Mouse (Mus musculus) liver, adult 2 months (tissue): ENCODE results near the gene Metap1.

ENCODE experiments used
- CTCF ChIP-seq: fragments of 200-500 bp; IDR thresholded peaks from 2 replicates; pipeline ENCODE4 v1.5.1; 2011; ENCODE audit warnings: low read depth, low read length, control low read depth
- POLR2A ChIP-seq: fragments of 200-500 bp; IDR thresholded peaks from 2 replicates; pipeline ENCODE4 v1.6.1; 2011; ENCODE audit warnings: low read length, control low read depth; ENCODE audit not compliant: insufficient read depth; ENCODE audit errors: extremely low read depth

DNA sequence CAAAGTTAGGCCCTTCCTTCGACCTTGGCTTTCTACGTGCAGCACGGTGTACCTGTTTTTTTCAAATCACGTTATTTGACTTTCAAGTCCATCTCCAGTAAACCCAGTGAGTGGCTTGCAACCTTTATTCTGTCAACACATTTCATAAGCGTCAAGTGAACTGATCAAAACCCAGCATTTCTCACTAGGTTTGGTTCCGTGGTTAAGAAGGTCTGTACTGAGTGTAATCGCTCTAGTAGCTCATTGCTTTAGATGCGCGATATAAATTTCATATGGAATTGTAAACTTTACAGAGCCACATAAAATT lies 45.9 kb downstream of the Metap1 start:
- TF ChIP-seq CTCF (no peak), POLR2A (no peak)
